1 mouse cellular context compared by ENCODE assay signal in the genomic region with DNA sequence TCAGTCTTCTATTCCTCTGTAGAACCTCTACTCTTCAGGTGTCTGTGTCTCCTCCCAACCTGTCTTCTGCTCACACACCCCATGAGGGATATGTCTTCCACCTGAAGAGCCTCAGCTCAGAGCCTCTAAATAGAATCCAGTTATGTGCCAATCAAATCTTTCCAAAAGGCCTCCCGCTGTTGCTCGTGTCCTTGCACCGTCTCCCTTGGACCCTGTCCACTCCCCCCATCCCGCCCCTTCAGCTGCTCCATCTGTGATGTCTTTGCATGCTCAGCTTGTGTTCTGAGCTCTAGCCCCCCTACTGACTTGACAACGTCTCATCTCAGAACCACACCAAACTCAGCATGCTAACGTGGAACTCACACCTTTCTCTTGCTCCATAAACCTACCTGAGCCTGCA.
TF ChIP-seq lines count a peak whose summit lies in the region.

No protein-coding gene starts in this region.

TF ChIP-seq in MEL, 35 proteins besides CTCF, POLR2A, EP300 and RAD21:
- TF ChIP-seq TAL1 (IDR thresholded peaks at IDR 0.05; ENCODE audit: low read length): no peak
- no peak for TF ChIP-seq POLR2AphosphoS5 (IDR thresholded peaks at IDR 0.05; ENCODE audit: borderline replicate concordance, low read depth, low read length)
- no peak for TF ChIP-seq CHD1 (IDR thresholded peaks at IDR 0.05; ENCODE audit: low read depth, low read length)
